Mouse (Mus musculus) forebrain, embryonic 15.5 days (tissue): ENCODE measurements around the gene Clcnkb. TPM values are rescaled to one million over a fixed set of nuclear protein-coding genes. Genes with fewer than 3 reads are reported as not detected.

Experiments
- ATAC-seq: fragments of 200-750 bp; cut with Nextera tagmentation; replicated peaks from 2 replicates; pipeline ENCODE4 v1.8.0; 2017; ENCODE audit warnings: mild to moderate bottlenecking, moderate TSS enrichment, moderate library complexity
- H3K27ac ChIP-seq: fragments of 300-500 bp; sonication (generic); replicated peaks from 2 replicates; pipeline ENCODE4 v1.5.1; 2015; ENCODE audit warnings: mild to moderate bottlenecking, inconsistent platforms
- H3K27me3 ChIP-seq: fragments of 300-500 bp; sonication (generic); 2 replicates; pipeline ENCODE4 v1.6.1; 2015; ENCODE audit warnings: inconsistent platforms
- H3K36me3 ChIP-seq: fragments of 300-500 bp; sonication (generic); 2 replicates; pipeline ENCODE4 v1.6.1; 2015; ENCODE audit warnings: mild to moderate bottlenecking, inconsistent platforms
- H3K4me1 ChIP-seq: fragments of 300-500 bp; sonication (generic); 2 replicates; pipeline ENCODE4 v1.6.1; 2015; ENCODE audit warnings: inconsistent platforms
- H3K4me2 ChIP-seq: fragments of 300-500 bp; sonication (generic); replicated peaks from 2 replicates; pipeline ENCODE4 v1.6.1; 2015; ENCODE audit warnings: mild to moderate bottlenecking, inconsistent platforms
- H3K4me3 ChIP-seq: fragments of 300-500 bp; sonication (generic); 2 replicates; pipeline ENCODE4 v1.5.1; 2015; ENCODE audit warnings: mild to moderate bottlenecking, inconsistent platforms
- H3K9ac ChIP-seq: fragments of 300-500 bp; sonication (generic); replicated peaks from 2 replicates; pipeline ENCODE4 v1.6.1; 2015; ENCODE audit warnings: mild to moderate bottlenecking, inconsistent platforms
- H3K9me3 ChIP-seq: fragments of 300-500 bp; sonication (generic); 2 replicates; pipeline ENCODE4 v1.6.1; 2016; ENCODE audit warnings: inconsistent platforms
- WGBS: fragments of 180-500 bp; shearing (Covaris S2); methylation state at CpG from one replicate; pipeline ENCODE4 v1.1.7; 2015; ENCODE audit warnings: mixed read lengths; 5-methylcytosine and 5-hydroxymethylcytosine counted together
- polyA plus RNA-seq: library from polyadenylated mRNA; unstranded; fragments of >200 nt; fragmentation: Nextera tagmentation; extraction: Ambion mirVana; gene quantifications from 2 replicates; pipeline ENCODE4 v1.2.1, GENCODE M21; 2015

Gene Clcnkb
- polyA plus RNA-seq, 1 experiment from 2014 or later, result not detected

- Histone ChIP-seq H3K4me1 (peaks cover 3% of the 10 kb centered on the region), H3K27me3 (no peaks in the 10 kb centered on the region; the same call in 1 of the 2 replicates), H3K27ac (no peak within 1 kb of the TSS), H3K4me2 (no peak within 1 kb of the TSS), H3K9ac (no peak within 1 kb of the TSS), H3K36me3 (no peaks in the 10 kb centered on the region), H3K4me3 (no peak within 1 kb of the TSS), H3K9me3 (no peaks in the 10 kb centered on the region)
- ATAC-seq, result no peak
- WGBS, result 64% methylated on average over 9 of the region's 9 CpGs
Measured at GRCm38 (mm10) chr4:141420192-141420829, 4.5 kb upstream of the Clcnkb start, which contains the start of gene Hspb7. Hspb7 (plus strand) TSS chr4:141420779.

GRCm38 (mm10) chr4:141419398-141420191 is 3.8 kb upstream of the Clcnkb start:
- H3K9me3 ChIP-seq, result no peaks in the 10 kb centered on the region
- ATAC-seq, result no peak

GRCm38 (mm10) chr4:141411430-141411992 is 4.3 kb downstream of the Clcnkb start:
- 0 out of 2 replicates have a peak, but pooled peaks cover 4% of the 10 kb centered on the region for H3K27me3 ChIP-seq
- 14% methylated on average over 22 of the region's 22 CpGs for WGBS

More at GRCm38 (mm10) chr4:141419398-141420191, 3.8 kb upstream of the Clcnkb start:
- Histone ChIP-seq H3K27ac (no peak overlapping the region), H3K4me2 (no peak overlapping the region), H3K4me1 (no peaks in the 10 kb centered on the region), H3K36me3 (no peaks in the 10 kb centered on the region), H3K4me3 (no peak overlapping the region), H3K9ac (no peak overlapping the region), H3K27me3 (no peaks in the 10 kb centered on the region; the same call in 1 of the 2 replicates)
- 73% methylated on average over 27 of the region's 27 CpGs for WGBS

GRCm38 (mm10) chr4:141408577-141408976 is 7.2 kb downstream of the Clcnkb start:
- H3K4me2 ChIP-seq, result no peak overlapping the region
- no peak for ATAC-seq
- H3K27ac ChIP-seq, result no peak overlapping the region
- 0 out of 2 replicates have a peak, but pooled peaks cover 4% of the 10 kb centered on the region for H3K27me3 ChIP-seq
- H3K4me3 ChIP-seq, result no peak overlapping the region
- H3K9ac ChIP-seq, result no peak overlapping the region
- H3K4me1 ChIP-seq, result no peaks in the 10 kb centered on the region
- no peaks in the 10 kb centered on the region for H3K9me3 ChIP-seq
- 90% methylated on average over 3 of the region's 3 CpGs for WGBS
- H3K36me3 ChIP-seq, result no peaks in the 10 kb centered on the region

More at GRCm38 (mm10) chr4:141411430-141411992, 4.3 kb downstream of the Clcnkb start:
- Histone ChIP-seq H3K9ac (no peak overlapping the region), H3K4me2 (no peak overlapping the region), H3K9me3 (no peaks in the 10 kb centered on the region), H3K4me3 (no peak overlapping the region), H3K4me1 (no peaks in the 10 kb centered on the region), H3K36me3 (no peaks in the 10 kb centered on the region), H3K27ac (no peak overlapping the region)
- ATAC-seq, result no peak

- H3K4me3 ChIP-seq, result no peak overlapping the region
- no peak overlapping the region for H3K4me2 ChIP-seq
- H3K36me3 ChIP-seq, result no peaks in the 10 kb centered on the region
- H3K4me1 ChIP-seq, result no peaks in the 10 kb centered on the region
- ATAC-seq, result no peak
- H3K27ac ChIP-seq, result no peak overlapping the region
- H3K9me3 ChIP-seq, result no peaks in the 10 kb centered on the region
- H3K27me3 ChIP-seq, result 0 out of 2 replicates have a peak, but pooled peaks cover 4% of the 10 kb centered on the region
- H3K9ac ChIP-seq, result no peak overlapping the region
- WGBS, result 47% methylated on average over 13 of the region's 14 CpGs
Measured at GRCm38 (mm10) chr4:141406516-141407299, 9.1 kb downstream of the Clcnkb start.

- ATAC-seq, result no peak
- WGBS, result 85% methylated on average over 3 of the region's 3 CpGs
- no peak overlapping the region for H3K9ac ChIP-seq
Measured at GRCm38 (mm10) chr4:141405314-141405622, 10.5 kb downstream of the Clcnkb start.

GRCm38 (mm10) chr4:141404518-141405313 is 11.1 kb downstream of the Clcnkb start:
- ATAC-seq, result peak; percentile 80
- no peaks in the 10 kb centered on the region for H3K27me3 ChIP-seq
- H3K27ac ChIP-seq, result no peak overlapping the region
- H3K9ac ChIP-seq, result 0 out of 2 replicates have a peak overlapping the region, but pooled peaks have one; percentile 10
- H3K9me3 ChIP-seq, result no peaks in the 10 kb centered on the region
- H3K4me1 ChIP-seq, result no peaks in the 10 kb centered on the region
- WGBS, result 16% methylated on average over 15 of the region's 15 CpGs
- H3K36me3 ChIP-seq, result no peaks in the 10 kb centered on the region
- peak overlapping the region; percentile 24 for H3K4me2 ChIP-seq
- H3K4me3 ChIP-seq, result no peak overlapping the region

More at GRCm38 (mm10) chr4:141405314-141405622, 10.5 kb downstream of the Clcnkb start:
- Histone ChIP-seq H3K9me3 (no peaks in the 10 kb centered on the region), H3K4me1 (no peaks in the 10 kb centered on the region), H3K4me3 (no peak overlapping the region), H3K27me3 (0 out of 2 replicates have a peak, but pooled peaks cover 1% of the 10 kb centered on the region), H3K36me3 (no peaks in the 10 kb centered on the region), H3K27ac (no peak overlapping the region), H3K4me2 (no peak overlapping the region)

- 85% methylated on average over 15 of the region's 15 CpGs for WGBS
- Histone ChIP-seq H3K4me3 (no peak overlapping the region), H3K27me3 (no peaks in the 10 kb centered on the region), H3K4me1 (no peaks in the 10 kb centered on the region), H3K9ac (no peak overlapping the region), H3K27ac (no peak overlapping the region), H3K9me3 (no peaks in the 10 kb centered on the region), H3K36me3 (no peaks in the 10 kb centered on the region), H3K4me2 (no peak overlapping the region)
- no peak for ATAC-seq
Measured at GRCm38 (mm10) chr4:141400171-141400570, 15.6 kb downstream of the Clcnkb start.

GRCm38 (mm10) chr4:141398545-141398944 is 17.3 kb downstream of the Clcnkb start, which contains the start of gene Clcnka:
Clcnka (minus strand) TSS chr4:141398724.
- WGBS, result 65% methylated on average over 12 of the region's 12 CpGs

GRCm38 (mm10) chr4:141397861-141398260 is 18.0 kb downstream of the Clcnkb start:
- Histone ChIP-seq H3K27ac (no peak overlapping the region), H3K9ac (no peak overlapping the region), H3K36me3 (no peaks in the 10 kb centered on the region), H3K4me1 (no peaks in the 10 kb centered on the region), H3K9me3 (no peaks in the 10 kb centered on the region), H3K4me3 (no peak overlapping the region), H3K27me3 (no peaks in the 10 kb centered on the region), H3K4me2 (no peak overlapping the region)
- no peak for ATAC-seq
- WGBS, result 75% methylated on average over 12 of the region's 12 CpGs

More at GRCm38 (mm10) chr4:141398545-141398944, 17.3 kb downstream of the Clcnkb start, which contains the start of gene Clcnka:
- no peaks in the 10 kb centered on the region for H3K9me3 ChIP-seq
- H3K9ac ChIP-seq, result no peak within 1 kb of the TSS
- no peak for ATAC-seq
- no peak within 1 kb of the TSS for H3K4me2 ChIP-seq
- H3K27me3 ChIP-seq, result no peaks in the 10 kb centered on the region
- H3K27ac ChIP-seq, result no peak within 1 kb of the TSS
- no peaks in the 10 kb centered on the region for H3K36me3 ChIP-seq
- no peaks in the 10 kb centered on the region for H3K4me1 ChIP-seq
- no peak within 1 kb of the TSS for H3K4me3 ChIP-seq

- no peak overlapping the region for H3K9ac ChIP-seq
- no peak overlapping the region for H3K27ac ChIP-seq
- no peak overlapping the region for H3K4me3 ChIP-seq
- no peaks in the 10 kb centered on the region for H3K36me3 ChIP-seq
- no peaks in the 10 kb centered on the region for H3K4me1 ChIP-seq
- WGBS, result 21% methylated on average over 16 of the region's 16 CpGs
- ATAC-seq, result no peak
- H3K27me3 ChIP-seq, result no peaks in the 10 kb centered on the region
- no peaks in the 10 kb centered on the region for H3K9me3 ChIP-seq
- H3K4me2 ChIP-seq, result no peak overlapping the region; the same call in 1 of the 2 replicates
Measured at GRCm38 (mm10) chr4:141394751-141395150, 21.1 kb downstream of the Clcnkb start.
